In genomic region chr5:127914157-127914556, GRCm38 (mm10) we compare ENCODE assay signal across 18 mouse cellular contexts.
DNase-seq lines count a peak whose midpoint lies in the region; ATAC-seq lines count a peak whose summit lies in the region.
"Had no signal": no experiment of that assay in that cellular context is flagged by ENCODE, and none has a peak within 500 bp of the region (broad histone marks: within the 10 kb centered on the region; RNA-seq: fewer than 3 reads in every experiment).

No protein-coding gene starts in this region.

- no peaks in the 10 kb centered on the region for H3K36me3 ChIP-seq in forebrain, embryonic 14.5 days (ENCODE audit: control insufficient read depth, insufficient read depth, low read length)
- H3K36me3 ChIP-seq in forebrain, embryonic 12.5 days (replicated peaks) = no peaks in the 10 kb centered on the region
- H3K36me3 ChIP-seq in megakaryocyte, embryonic 14.5 days (replicated peaks; ENCODE audit: low read length) = no peaks in the 10 kb centered on the region
- H3K36me3 ChIP-seq: embryonic facial prominence, embryonic 10.5 days; embryonic facial prominence, embryonic 12.5 days; forebrain, embryonic 15.5 days had no signal

- H3K9ac ChIP-seq in forebrain, embryonic 14.5 days (ENCODE audit: low read length) = no peak overlapping the region
- no peak overlapping the region for H3K9ac ChIP-seq in forebrain, embryonic 12.5 days
- H3K9ac ChIP-seq: embryonic facial prominence, embryonic 12.5 days; forebrain, embryonic 15.5 days; forebrain, postnatal 0 days had no signal

- no peak overlapping the region for H3K4me2 ChIP-seq in forebrain, embryonic 14.5 days (ENCODE audit: low read length)
- H3K4me2 ChIP-seq in forebrain, embryonic 12.5 days = no peak overlapping the region
- H3K4me2 ChIP-seq: embryonic facial prominence, embryonic 12.5 days; forebrain, embryonic 15.5 days had no signal

- peak; percentile 7 for DNase-seq in forebrain, embryonic 14.5 days (ENCODE audit: low spot score)
- peak; percentile 60 for DNase-seq in retina, postnatal 1 day
- DNase-seq in retina, embryonic 14.5 days (ENCODE audit: low spot score) = no peak
- no peak for DNase-seq in layer of hippocampus, adult 9-10 months (ENCODE audit: low spot score)
- DNase-seq: adrenal gland, adult 2 months; adrenal gland, postnatal 10 days; adrenal gland, postnatal 25 days; cerebellum, adult 11-12 months; cerebellum, adult 2 months; cerebellum, adult 9-11 months; cerebellum, postnatal 25 days; forebrain, postnatal 0 days had no signal

- ATAC-seq in forebrain, embryonic 14.5 days = no peak
- ATAC-seq in forebrain, embryonic 12.5 days (ENCODE audit: low FRiP score) = no peak
- no peak for ATAC-seq in megakaryocyte, adult 5-6 weeks (ENCODE audit: poor library complexity, severe bottlenecking)
- ATAC-seq: forebrain, embryonic 15.5 days; forebrain, postnatal 0 days had no signal

- no peaks in the 10 kb centered on the region for H3K4me1 ChIP-seq in forebrain, embryonic 14.5 days (ENCODE audit: control insufficient read depth, insufficient read depth, low read length)
- peaks cover 2% of the 10 kb centered on the region; the same call in 1 of the 2 replicates for H3K4me1 ChIP-seq in forebrain, embryonic 12.5 days
- no peaks in the 10 kb centered on the region for H3K4me1 ChIP-seq in megakaryocyte, embryonic 14.5 days
- H3K4me1 ChIP-seq: embryonic facial prominence, embryonic 10.5 days; embryonic facial prominence, embryonic 12.5 days; forebrain, embryonic 15.5 days had no signal

- H3K27ac ChIP-seq in forebrain, embryonic 14.5 days (ENCODE audit: low read depth, low read length) = no peak overlapping the region
- no peak overlapping the region for H3K27ac ChIP-seq in forebrain, embryonic 12.5 days
- H3K27ac ChIP-seq: embryonic facial prominence, embryonic 10.5 days; embryonic facial prominence, embryonic 12.5 days; forebrain, embryonic 15.5 days had no signal

- H3K9me3 ChIP-seq in forebrain, embryonic 14.5 days (replicated peaks; ENCODE audit: control insufficient read depth, low read length) = no peaks in the 10 kb centered on the region
- no peaks in the 10 kb centered on the region for H3K9me3 ChIP-seq in forebrain, embryonic 12.5 days
- peaks cover 90% of the 10 kb centered on the region for H3K9me3 ChIP-seq in megakaryocyte, embryonic 14.5 days
- H3K9me3 ChIP-seq: embryonic facial prominence, embryonic 10.5 days; embryonic facial prominence, embryonic 12.5 days; forebrain, embryonic 15.5 days had no signal

- H3K27me3 ChIP-seq in forebrain, embryonic 14.5 days (replicated peaks; ENCODE audit: control insufficient read depth, insufficient read depth, low read length) = no peaks in the 10 kb centered on the region
- no peaks in the 10 kb centered on the region for H3K27me3 ChIP-seq in forebrain, embryonic 12.5 days
- no peaks in the 10 kb centered on the region for H3K27me3 ChIP-seq in megakaryocyte, embryonic 14.5 days (replicated peaks)
- H3K27me3 ChIP-seq: embryonic facial prominence, embryonic 12.5 days; forebrain, embryonic 15.5 days had no signal

- no peak overlapping the region for H3K4me3 ChIP-seq in forebrain, embryonic 14.5 days (ENCODE audit: low read depth, low read length)
- no peak overlapping the region for H3K4me3 ChIP-seq in forebrain, embryonic 12.5 days (replicated peaks)
- peak overlapping the region; percentile 65 for H3K4me3 ChIP-seq in megakaryocyte, embryonic 14.5 days (replicated peaks)
- H3K4me3 ChIP-seq: embryonic facial prominence, embryonic 10.5 days; embryonic facial prominence, embryonic 12.5 days; forebrain, embryonic 15.5 days had no signal

- 75% methylated on average over 11 of the region's 11 CpGs for WGBS in forebrain, embryonic 14.5 days
- WGBS in forebrain, embryonic 12.5 days = 81% methylated on average over 11 of the region's 11 CpGs

Comparison
In these comparisons a context has a peak if more than half of its experiments do, and no peak if none do; other contexts are left out.
1. DNase-seq: peak in forebrain, embryonic 14.5 days (single experiment) and retina, postnatal 1 day (single experiment); none in retina, embryonic 14.5 days (single experiment) and layer of hippocampus, adult 9-10 months (single experiment).